Mouse (Mus musculus): ENCODE measurements around the gene Sun2. TPM values are rescaled to one million over a fixed set of nuclear protein-coding genes. Genes with fewer than 3 reads are reported as not detected.

The Sun2 gene
- total RNA-seq, 2 experiments from 2014 or later = 27.0 to 29.4 TPM

- no peak for DNase-seq
- intact Hi-C loops (cut with DNase I) = no loop called here
Observed at GRCm38 (mm10) chr15:79728731-79729388, 13.5 kb downstream of the Sun2 start.

DNA sequence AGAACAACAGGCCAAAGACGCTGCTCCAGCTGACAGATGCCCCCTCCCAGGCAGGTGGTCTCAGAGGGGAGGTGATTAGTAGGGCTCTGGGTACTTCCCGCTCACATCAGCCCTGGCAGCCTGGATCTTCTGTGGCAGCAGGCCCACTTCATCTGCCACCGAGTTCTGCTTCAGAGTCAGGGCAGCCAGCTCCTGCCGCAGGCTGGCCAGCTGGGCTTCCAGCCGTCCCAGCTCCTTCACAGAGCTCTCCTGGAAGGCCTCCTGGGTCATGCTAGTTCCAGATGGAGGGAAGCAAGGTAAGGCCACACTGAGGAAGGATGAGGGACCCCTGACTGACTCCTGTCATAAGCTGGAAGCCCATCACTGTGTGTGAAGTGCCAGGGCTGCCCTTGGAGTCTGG lies 14.0 kb downstream of the Sun2 start:
- intact Hi-C loops (cut with DNase I) = no loop called here
- peak; percentile 87 for DNase-seq

GRCm38 (mm10) chr15:79727840-79728239 lies 14.5 kb downstream of the Sun2 start:
- DNase-seq = peak; percentile 25
- intact Hi-C loops (cut with DNase I) = no loop called here

DNA sequence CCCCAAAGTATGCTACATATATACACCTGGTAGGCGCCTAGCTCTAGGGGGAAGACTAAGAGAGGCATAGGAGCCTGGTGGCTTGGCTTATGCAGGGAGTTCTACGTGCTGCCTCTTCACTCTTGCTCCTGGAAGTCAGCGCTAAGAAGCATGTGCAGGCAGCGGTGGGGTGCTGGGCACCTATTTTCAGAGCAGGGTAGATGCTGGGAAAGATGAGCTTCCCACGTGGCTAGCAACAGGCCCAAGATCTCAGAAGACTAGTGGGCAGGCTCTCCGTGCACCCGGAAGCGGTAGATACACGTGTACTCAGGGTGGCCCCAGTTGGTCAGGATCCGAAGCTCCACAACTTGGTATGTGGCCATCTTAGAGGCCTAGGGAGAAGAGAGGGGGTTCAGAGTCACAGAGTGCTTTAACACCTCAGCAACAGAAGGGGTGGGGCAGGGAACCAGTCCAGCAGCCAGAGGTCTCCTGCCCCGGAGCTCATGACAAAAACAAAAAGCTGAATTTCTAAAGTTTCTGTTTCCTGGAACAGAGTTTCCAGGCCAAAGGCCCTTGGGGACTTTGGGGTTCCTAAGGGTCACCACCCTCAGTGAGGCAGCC lies 17.0 kb downstream of the Sun2 start:
- intact Hi-C loops (cut with DNase I) = no loop called here
- DNase-seq = no peak

- intact Hi-C loops (cut with DNase I) = no loop called here
- DNase-seq = peak; percentile 36
Observed at GRCm38 (mm10) chr15:79723439-79723838, 18.9 kb downstream of the Sun2 start.

GRCm38 (mm10) chr15:79720796-79721195 lies 21.5 kb downstream of the Sun2 start:
- DNase-seq = no peak
- intact Hi-C loops (cut with DNase I) = no loop called here

DNA sequence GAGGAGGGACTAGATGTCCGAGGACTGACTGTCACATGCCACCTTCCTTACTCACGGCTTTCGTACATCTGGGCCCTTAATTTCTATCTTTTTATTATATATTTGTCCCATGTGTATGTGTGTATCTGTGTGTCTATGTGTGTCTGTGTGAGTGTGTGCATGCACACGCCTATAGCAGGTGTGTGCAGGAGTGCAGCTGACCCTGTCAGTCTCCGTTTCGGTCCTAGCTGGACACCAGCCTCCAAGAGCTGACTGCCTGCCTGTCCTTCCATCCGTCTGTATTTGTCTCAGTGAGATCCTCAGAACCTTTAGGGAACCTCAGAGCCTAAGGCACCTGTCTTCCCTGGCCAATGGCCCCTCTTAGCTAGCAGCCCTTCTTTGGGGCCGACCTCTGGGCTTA lies 22.1 kb downstream of the Sun2 start:
- intact Hi-C loops (cut with DNase I) = no loop called here
- no peak for DNase-seq

DNA sequence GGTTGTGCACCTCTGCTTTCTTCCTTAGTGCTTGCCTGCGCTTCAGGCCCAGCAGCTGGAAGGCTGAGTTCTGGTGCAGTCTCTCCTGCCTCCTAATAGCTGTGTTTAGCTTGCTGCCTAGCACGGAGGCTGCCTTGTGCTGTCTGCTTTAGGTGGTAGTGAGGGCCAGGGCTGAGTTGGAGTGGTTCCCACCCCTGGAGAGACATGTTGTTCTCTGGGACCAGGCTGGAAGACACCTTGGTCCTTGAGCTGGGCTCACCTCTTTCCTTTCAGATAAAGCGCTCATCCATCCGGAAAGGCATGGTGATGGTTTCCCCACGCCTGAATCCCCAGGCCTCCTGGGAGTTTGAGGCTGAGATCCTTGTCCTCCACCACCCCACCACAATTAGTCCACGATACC lies 25.6 kb downstream of the Sun2 start:
- DNase-seq = no peak
- intact Hi-C loops (cut with DNase I) = no loop called here

GRCm38 (mm10) chr15:79715646-79716045 lies 26.7 kb downstream of the Sun2 start:
- intact Hi-C loops (cut with DNase I) = no loop called here
- no peak for DNase-seq

DNA sequence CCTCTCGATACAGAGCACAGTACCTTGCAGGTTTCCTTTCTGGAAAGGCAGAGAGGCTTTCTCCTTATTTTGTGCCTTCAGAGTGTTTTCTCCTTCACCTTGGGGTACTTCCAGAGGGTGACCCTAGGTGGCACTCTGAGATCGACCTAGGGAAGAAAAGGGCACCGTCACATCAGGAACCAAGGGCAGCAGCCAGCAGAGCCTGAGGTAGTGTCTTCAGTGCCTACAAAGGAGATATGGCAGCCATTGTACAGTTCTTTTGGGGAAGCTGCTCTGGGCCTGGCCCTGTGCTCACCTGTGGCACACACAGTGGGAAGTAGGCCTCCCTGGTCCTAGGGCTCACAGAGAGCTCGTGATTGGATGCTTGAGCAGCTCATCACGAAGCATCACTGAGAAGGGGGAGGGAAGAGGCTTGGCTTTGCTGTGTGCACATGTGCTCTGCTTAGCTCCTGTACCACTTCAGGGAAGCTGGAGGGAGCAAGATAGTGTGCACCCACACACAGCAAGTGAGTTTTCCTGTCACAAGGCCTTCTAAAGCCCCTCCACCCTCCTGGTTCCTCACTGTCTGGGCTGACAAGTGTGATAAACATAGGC lies 34.0 kb downstream of the Sun2 start:
- no peak for DNase-seq
- intact Hi-C loops (cut with DNase I) = no loop called here

DNA sequence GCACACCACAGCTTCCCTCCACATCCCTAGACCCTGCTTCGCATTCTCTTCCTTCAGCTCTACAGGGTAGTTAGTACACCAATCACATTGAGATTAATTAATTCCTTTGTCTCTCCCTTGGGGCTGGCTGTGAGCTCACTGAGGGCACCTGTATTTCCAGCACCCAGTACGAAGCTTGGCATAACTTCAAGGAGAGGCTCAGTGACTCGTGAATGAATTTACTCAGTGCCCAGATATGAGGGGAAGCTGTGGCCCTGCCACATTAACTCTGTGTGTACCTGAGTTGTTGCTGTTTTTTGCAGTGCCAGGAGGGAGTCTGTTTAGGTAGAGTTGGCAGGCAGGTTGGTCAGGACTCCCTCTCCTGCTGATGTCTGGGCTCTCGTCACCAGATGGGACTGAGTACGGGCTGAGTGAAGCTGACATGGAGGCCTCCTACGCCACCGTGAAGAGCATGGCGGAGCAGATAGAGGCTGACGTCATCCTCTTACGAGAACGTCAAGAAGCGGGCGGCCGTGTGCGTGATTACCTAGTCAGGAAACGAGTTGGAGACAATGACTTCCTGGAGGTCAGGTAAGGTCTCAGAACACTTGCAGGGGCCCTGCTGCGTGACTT lies 35.6 kb downstream of the Sun2 start:
- intact Hi-C loops (cut with DNase I) = no loop called here
- no peak for DNase-seq

DNA sequence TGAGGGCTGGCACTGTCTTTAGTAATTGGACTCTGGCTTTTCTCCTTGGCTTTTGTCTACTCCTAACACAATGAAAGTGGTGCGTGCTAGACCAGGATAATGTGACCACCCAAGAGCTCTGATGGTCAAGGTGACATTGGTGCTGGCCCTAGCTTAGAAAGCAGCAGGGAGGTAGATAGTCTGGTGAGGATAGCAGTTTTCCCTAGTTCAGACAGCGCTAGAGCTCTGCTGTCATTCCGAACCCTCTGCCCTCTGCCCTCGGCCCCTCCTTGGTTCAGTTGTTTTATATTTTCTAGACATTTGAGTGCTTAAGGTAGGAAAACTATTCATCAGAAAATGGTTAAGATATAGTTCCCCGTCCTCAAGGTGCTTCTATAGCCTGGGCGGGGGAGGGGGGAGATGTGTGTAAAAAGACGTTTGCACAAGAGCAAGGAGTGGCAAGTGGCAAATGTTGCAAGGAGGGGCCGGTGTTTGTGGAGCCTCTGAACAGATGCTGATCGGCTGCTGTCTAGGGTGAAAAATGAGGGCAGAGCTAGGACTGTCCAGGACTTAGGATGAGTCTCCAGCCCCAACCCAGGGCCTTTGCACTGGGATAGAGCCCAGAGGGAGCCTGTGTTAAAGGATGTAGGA lies 44.7 kb downstream of the Sun2 start:
- DNase-seq = no peak
- intact Hi-C loops (cut with DNase I) = no loop called here

GRCm38 (mm10) chr15:79697011-79697410 lies 45.3 kb downstream of the Sun2 start:
- intact Hi-C loops (cut with DNase I) = no loop called here
- peak; percentile 69 for DNase-seq

DNA sequence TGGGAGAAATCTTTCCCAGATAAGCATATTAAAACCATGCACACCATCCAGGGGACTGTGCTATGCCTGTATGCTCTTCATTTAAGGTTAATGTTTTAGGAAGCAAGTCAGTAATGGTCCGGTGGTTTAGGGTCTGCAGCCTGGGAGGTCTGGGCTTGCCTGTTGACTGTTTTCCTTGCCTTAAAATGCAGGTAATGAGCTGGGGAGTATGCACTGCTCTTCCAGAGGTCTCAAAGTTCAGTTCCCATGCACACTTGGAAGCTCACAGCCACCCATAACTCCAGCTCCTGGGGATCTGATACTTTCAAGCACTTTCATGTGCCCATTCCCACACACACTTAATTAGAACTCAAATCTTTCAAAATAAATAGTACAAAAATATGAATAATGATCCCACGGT lies 45.8 kb downstream of the Sun2 start:
- no peak for DNase-seq
- intact Hi-C loops (cut with DNase I) = no loop called here

DNA sequence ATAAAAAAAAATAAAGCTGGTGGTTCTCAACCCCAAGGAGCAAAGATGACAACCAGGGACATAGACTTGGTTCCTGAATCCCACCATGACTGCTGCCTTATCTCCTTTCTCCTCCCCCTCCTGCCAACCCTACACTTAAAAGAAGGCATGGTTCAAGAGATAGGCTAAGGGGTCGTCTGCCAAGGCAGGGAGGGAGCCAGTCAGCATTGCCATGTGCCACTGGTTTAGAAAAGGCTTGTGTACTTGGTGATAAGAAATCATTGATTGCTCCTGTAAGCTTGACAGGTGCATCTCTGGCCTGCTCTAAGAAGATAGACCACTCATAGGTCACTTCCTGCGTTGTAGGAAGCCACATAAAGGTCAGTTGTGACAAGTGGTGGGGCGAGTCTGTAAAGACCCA lies 46.8 kb downstream of the Sun2 start:
- no peak for DNase-seq
- intact Hi-C loops (cut with DNase I) = no loop called here

- intact Hi-C loops (cut with DNase I) = no loop called here
Observed at GRCm38 (mm10) chr15:79694512-79694911, 47.8 kb downstream of the Sun2 start.

GRCm38 (mm10) chr15:79693740-79694139 lies 48.6 kb downstream of the Sun2 start:
- no peak for DNase-seq
- intact Hi-C loops (cut with DNase I) = no loop called here

More at GRCm38 (mm10) chr15:79694512-79694911, 47.8 kb downstream of the Sun2 start:
- no peak for DNase-seq

DNA sequence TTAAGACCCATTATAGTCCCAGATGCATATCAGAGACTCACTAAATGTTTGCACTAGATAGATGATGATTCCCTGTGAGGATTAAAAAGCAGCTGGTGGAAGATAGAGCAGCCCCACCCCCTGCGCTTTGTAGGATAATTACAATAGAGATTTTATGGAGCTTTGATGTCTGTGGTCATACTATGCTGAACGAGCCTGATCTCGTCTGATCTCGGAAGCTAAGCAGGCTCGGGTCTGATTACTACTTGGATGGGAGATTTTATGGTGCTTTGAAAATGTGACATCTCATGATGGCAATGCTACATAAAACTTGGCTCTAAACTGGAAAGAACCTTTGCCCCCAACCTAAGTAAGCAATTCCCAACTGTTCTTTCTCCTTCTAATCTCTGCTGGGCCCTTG lies 50.0 kb downstream of the Sun2 start:
- no peak for DNase-seq
- intact Hi-C loops (cut with DNase I) = no loop called here

DNA sequence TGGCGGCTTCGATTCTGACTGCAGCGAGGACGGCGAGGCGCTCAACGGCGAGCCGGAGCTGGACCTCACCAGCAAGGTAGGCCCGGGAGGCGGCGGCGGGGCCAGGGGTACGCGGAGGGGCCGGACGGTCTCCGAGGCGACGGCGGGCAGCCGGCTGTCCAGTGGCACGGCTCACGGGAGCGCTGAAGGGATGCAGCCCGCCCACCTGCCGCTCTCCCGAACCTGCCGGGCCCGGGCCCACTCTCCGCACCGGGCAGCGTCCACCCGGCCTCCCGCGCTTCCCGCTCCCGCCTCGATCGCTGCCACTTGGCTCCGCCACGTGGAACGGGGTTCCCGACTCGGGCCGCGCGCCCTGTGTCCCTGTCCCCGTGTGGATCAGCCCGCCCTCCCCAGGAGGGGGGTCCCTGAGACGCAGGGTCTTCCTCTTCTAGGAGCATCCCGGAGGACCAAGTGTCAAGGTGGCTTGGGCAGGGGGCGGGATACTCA lies 51.3 kb downstream of the Sun2 start:
- intact Hi-C loops (cut with DNase I) = no loop called here
- DNase-seq = peak; percentile 46

DNA sequence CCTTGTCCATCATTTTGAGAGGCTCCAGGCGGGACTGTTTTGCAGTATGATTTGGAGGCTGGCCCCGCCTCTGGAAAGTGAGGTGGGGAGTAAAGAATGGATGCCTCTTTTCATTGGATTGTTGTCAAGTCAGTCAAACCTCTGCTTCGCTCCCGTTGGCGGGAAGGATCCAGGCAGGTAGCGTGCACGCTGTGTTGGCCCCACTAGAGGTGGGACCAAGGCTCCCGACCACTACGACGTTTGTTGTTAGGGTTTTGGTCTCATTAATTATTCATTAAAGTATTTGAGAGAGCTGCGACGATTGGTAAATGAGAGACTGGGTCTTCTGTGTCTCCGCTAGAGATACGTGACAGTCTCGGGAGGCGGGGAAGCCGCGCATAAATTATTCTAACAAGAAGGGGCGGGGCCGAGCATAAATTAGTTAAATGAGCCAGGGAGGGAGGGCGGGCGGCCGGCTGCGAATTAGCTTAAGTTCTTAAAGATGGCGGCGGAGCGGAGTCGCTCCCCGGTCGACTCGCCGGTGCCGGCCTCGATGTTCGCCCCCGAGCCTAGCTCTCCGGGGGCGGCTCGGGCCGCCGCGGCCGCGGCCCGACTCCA lies 51.8 kb downstream of the Sun2 start, which contains the start of gene Gtpbp1:
TSS of gene Gtpbp1 (plus strand) at position 420 of the 597 bp plus-strand sequence.
- intact Hi-C loops (cut with DNase I) = no loop called here
- peak; percentile 98 for DNase-seq
